ENCODE assay signal across 14 mouse cellular contexts in the genomic region with DNA sequence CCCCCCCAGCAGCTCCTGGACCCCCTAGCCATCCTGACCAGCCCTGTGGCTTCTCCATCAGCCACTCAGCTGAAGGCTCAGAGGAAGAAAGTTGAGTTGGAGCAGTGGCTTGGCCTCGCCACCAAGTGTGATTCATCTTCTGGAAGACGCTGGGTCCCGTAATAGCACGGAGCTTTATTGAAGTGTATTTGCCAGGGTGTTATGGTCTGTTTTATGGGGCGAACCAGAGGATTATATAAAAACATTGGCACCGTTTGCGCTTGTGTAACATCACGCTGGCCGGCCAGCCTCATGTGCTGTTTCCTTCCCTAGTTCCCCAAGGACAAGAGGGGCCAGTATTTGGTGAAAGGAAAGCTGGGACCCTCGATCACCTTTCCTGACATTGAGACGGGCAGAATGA. TPM values are rescaled to one million over a fixed set of nuclear protein-coding genes. Genes with fewer than 3 reads are reported as not detected.
DNase-seq lines count a peak whose midpoint lies in the region; ATAC-seq and TF ChIP-seq lines count a peak whose summit lies in the region.
"Had no signal": no experiment of that assay in that cellular context is flagged by ENCODE, and none has a peak within 500 bp of the region (broad histone marks: within the 10 kb centered on the region; RNA-seq: fewer than 3 reads in every experiment).

No protein-coding gene starts in this region.

- H3K4me3 ChIP-seq in forebrain, postnatal 0 days (ENCODE audit: low read depth, low read length), result no peak overlapping the region
- no peak overlapping the region for H3K4me3 ChIP-seq in forebrain, embryonic 11.5 days (ENCODE audit: low read depth, low read length)
- peak overlapping the region; percentile 57; the same call in 1 of the 2 replicates for H3K4me3 ChIP-seq in hindbrain, postnatal 0 days (ENCODE audit: low read length)
- H3K4me3 ChIP-seq: intestine, embryonic 15.5 days had no signal

- no peak overlapping the region for H3K9ac ChIP-seq in forebrain, postnatal 0 days
- no peak overlapping the region for H3K9ac ChIP-seq in forebrain, embryonic 11.5 days (ENCODE audit: low read length)
- no peak overlapping the region for H3K9ac ChIP-seq in hindbrain, postnatal 0 days (replicated peaks; ENCODE audit: low read length)
- H3K9ac ChIP-seq: intestine, embryonic 15.5 days had no signal

- H3K4me2 ChIP-seq in forebrain, postnatal 0 days (ENCODE audit: low read depth), result peak overlapping the region; percentile 69
- H3K4me2 ChIP-seq in forebrain, embryonic 11.5 days (ENCODE audit: low read depth, low read length, severe bottlenecking), result no peak overlapping the region
- H3K4me2 ChIP-seq in hindbrain, postnatal 0 days (ENCODE audit: low read depth, low read length), result peak overlapping the region; percentile 56
- H3K4me2 ChIP-seq: intestine, embryonic 15.5 days; liver, embryonic 11.5 days had no signal

- H3K27ac ChIP-seq in forebrain, postnatal 0 days (ENCODE audit: low read depth, low read length), result no peak overlapping the region
- H3K27ac ChIP-seq in forebrain, embryonic 11.5 days (ENCODE audit: low read depth, low read length), result no peak overlapping the region
- no peak overlapping the region for H3K27ac ChIP-seq in hindbrain, postnatal 0 days
- H3K27ac ChIP-seq: intestine, embryonic 15.5 days had no signal

- H3K4me1 ChIP-seq in forebrain, postnatal 0 days (ENCODE audit: insufficient read depth), result peaks cover 8% of the 10 kb centered on the region
- peaks cover 7% of the 10 kb centered on the region; the same call in 1 of the 2 replicates for H3K4me1 ChIP-seq in forebrain, embryonic 11.5 days (replicated peaks; ENCODE audit: control insufficient read depth, insufficient read depth, low read length)
- H3K4me1 ChIP-seq in hindbrain, postnatal 0 days (ENCODE audit: insufficient read depth, low read length), result no peaks in the 10 kb centered on the region

- H3K27me3 ChIP-seq in forebrain, postnatal 0 days (ENCODE audit: insufficient read depth, low read length), result peaks cover 7% of the 10 kb centered on the region
- peaks cover 34% of the 10 kb centered on the region for H3K27me3 ChIP-seq in forebrain, embryonic 11.5 days (ENCODE audit: control insufficient read depth, insufficient read depth, low read length)
- no peaks in the 10 kb centered on the region; the same call in 1 of the 2 replicates for H3K27me3 ChIP-seq in hindbrain, postnatal 0 days (ENCODE audit: insufficient read depth, low read length)

- no peak for ATAC-seq in forebrain, postnatal 0 days
- ATAC-seq in forebrain, embryonic 11.5 days (replicated peaks; ENCODE audit: low FRiP score), result no peak
- ATAC-seq in hindbrain, postnatal 0 days, result no peak
- ATAC-seq: intestine, embryonic 15.5 days had no signal

- TF ChIP-seq CTCF in forebrain, postnatal 0 days (IDR thresholded peaks at IDR 0.05; ENCODE audit: low read depth), result no peak
- TF ChIP-seq CTCF in hindbrain, postnatal 0 days (IDR thresholded peaks at IDR 0.05; ENCODE audit: low read depth), result no peak

- no peaks in the 10 kb centered on the region for H3K9me3 ChIP-seq in forebrain, postnatal 0 days (ENCODE audit: low read length)
- no peaks in the 10 kb centered on the region for H3K9me3 ChIP-seq in forebrain, embryonic 11.5 days (ENCODE audit: control insufficient read depth, low read length)
- H3K9me3 ChIP-seq in hindbrain, postnatal 0 days (ENCODE audit: low read length), result no peaks in the 10 kb centered on the region
- H3K9me3 ChIP-seq: intestine, embryonic 15.5 days had no signal

- no peaks in the 10 kb centered on the region for H3K36me3 ChIP-seq in forebrain, postnatal 0 days (ENCODE audit: insufficient read depth)
- H3K36me3 ChIP-seq in forebrain, embryonic 11.5 days (ENCODE audit: control insufficient read depth, insufficient read depth, low read length), result no peaks in the 10 kb centered on the region
- H3K36me3 ChIP-seq in hindbrain, postnatal 0 days (ENCODE audit: insufficient read depth, low read length), result no peaks in the 10 kb centered on the region
- H3K36me3 ChIP-seq: intestine, embryonic 15.5 days had no signal

- 82% methylated on average over 11 of the region's 11 CpGs for WGBS in forebrain, postnatal 0 days
- 86% methylated on average over 11 of the region's 11 CpGs for WGBS in forebrain, embryonic 11.5 days
- WGBS in hindbrain, postnatal 0 days, result 80% methylated on average over 11 of the region's 11 CpGs

- DNase-seq in forebrain, postnatal 0 days, result no peak
- DNase-seq in forebrain, embryonic 11.5 days (ENCODE audit: low spot score), result no peak
- DNase-seq in NIH3T3 (ENCODE audit: low read depth), result peak; percentile 81
- DNase-seq in cerebellum, adult 9-10 months, result peak; percentile 83
- no peak for DNase-seq in hindbrain, postnatal 0 days (ENCODE audit: low spot score)
- no peak for DNase-seq in adrenal gland, adult 2 months
- DNase-seq in layer of hippocampus, adult 18-20 months (ENCODE audit: low spot score in 2 of 2), result no peak
- no peak for DNase-seq in gastrocnemius, postnatal 36 days
- DNase-seq: adrenal gland, adult 8-10 months; kidney, postnatal 4 days; lung, postnatal 10 days had no signal

- intact Hi-C loops in gastrocnemius, postnatal 36 days (cut with DNase I), result no loop called here

RNA-seq across cellular contexts. Expression of gene Galnt9, which starts 2.0 kb away (rescaled TPM):
- 27.8 and 29.3 TPM in 2 replicates for total RNA-seq in forebrain, postnatal 0 days (2014; rRNA removed)
- 20.0 and 21.2 TPM in 2 replicates for polyA plus RNA-seq in forebrain, postnatal 0 days (2015; fragmentation: Nextera tagmentation; extraction: Ambion mirVana)
- polyA plus RNA-seq in forebrain, embryonic 11.5 days (2014; fragmentation: Nextera tagmentation; extraction: Ambion mirVana), result 1.6 and 2.1 TPM in 2 replicates
- 26.7 and 27.8 TPM in 2 replicates for total RNA-seq in hindbrain, postnatal 0 days (2014; rRNA removed)
- polyA plus RNA-seq in hindbrain, postnatal 0 days (2015; fragmentation: Nextera tagmentation; extraction: Ambion mirVana), result 16.4 and 19.8 TPM in 2 replicates
- total RNA-seq in adrenal gland, adult 2 months (2021), result under 1 TPM in 1 of 2 experiments, not detected in 1; 0.14 TPM
- 0.25 and 0.41 TPM in 2 replicates for polyA plus RNA-seq in adrenal gland, adult 2 months (2012; rRNA removed)
- 100 to 1,000 TPM; 117 to 131 TPM for total RNA-seq in layer of hippocampus, adult 18-20 months (2021)
- not detected for total RNA-seq in gastrocnemius, postnatal 36 days (2021)
- polyA plus RNA-seq: heart, postnatal 0 days had no signal

Comparison
In these comparisons a context has a peak if more than half of its experiments do, and no peak if none do; other contexts are left out.
1. DNase-seq: peak in NIH3T3 (single experiment) and cerebellum, adult 9-10 months (single experiment); none in forebrain, postnatal 0 days (single experiment), forebrain, embryonic 11.5 days (single experiment), hindbrain, postnatal 0 days (single experiment), adrenal gland, adult 2 months (single experiment), layer of hippocampus, adult 18-20 months (0 of 2) and gastrocnemius, postnatal 36 days (0 of 2).
2. RNA of gene Galnt9, which starts 2.0 kb away (total RNA-seq): 117 to 131 TPM in layer of hippocampus, adult 18-20 months, 27.8 to 29.3 TPM in forebrain, postnatal 0 days and 26.7 to 27.8 TPM in hindbrain, postnatal 0 days; 0.14 TPM in adrenal gland, adult 2 months and not detected in gastrocnemius, postnatal 36 days; every median in the first group is over 10 times any median in the second.